In genomic region chr3:101667186-101667585, GRCm38 (mm10) we compare ENCODE assay signal across 12 mouse cellular contexts.
A peak's percentile ranks its signal among the peaks of the same experiment; 100 is the strongest.
DNase-seq lines count a peak whose midpoint lies in the region; ATAC-seq lines count a peak whose summit lies in the region.
"Had no signal": no experiment of that assay in that cellular context is flagged by ENCODE, and none has a peak within 500 bp of the region (broad histone marks: within the 10 kb centered on the region; RNA-seq: fewer than 3 reads in every experiment).

No protein-coding gene starts in this region.

- intact Hi-C loops in gastrocnemius, postnatal 36 days (cut with DNase I), result no loop called here

- H3K4me2 ChIP-seq in forebrain, embryonic 12.5 days, result no peak overlapping the region
- H3K4me2 ChIP-seq in limb, embryonic 13.5 days (replicated peaks), result no peak overlapping the region; the same call in 1 of the 2 replicates
- no peak overlapping the region for H3K4me2 ChIP-seq in midbrain, embryonic 16.5 days (ENCODE audit: low read length)

- 32% methylated on average over 4 of the region's 4 CpGs for WGBS in forebrain, embryonic 10.5 days
- 26% methylated on average over 4 of the region's 4 CpGs for WGBS in forebrain, embryonic 12.5 days
- 26% methylated on average over 4 of the region's 4 CpGs for WGBS in limb, embryonic 13.5 days
- 33% methylated on average over 4 of the region's 4 CpGs for WGBS in midbrain, embryonic 16.5 days

- H3K36me3 ChIP-seq in forebrain, embryonic 10.5 days (replicated peaks), result no peaks in the 10 kb centered on the region
- no peaks in the 10 kb centered on the region for H3K36me3 ChIP-seq in forebrain, embryonic 12.5 days (replicated peaks)
- H3K36me3 ChIP-seq in limb, embryonic 13.5 days, result no peaks in the 10 kb centered on the region
- H3K36me3 ChIP-seq in midbrain, embryonic 16.5 days (ENCODE audit: control insufficient read depth, insufficient read depth, low read length), result no peaks in the 10 kb centered on the region

- H3K27ac ChIP-seq in forebrain, embryonic 10.5 days, result peak overlapping the region; percentile 72
- H3K27ac ChIP-seq in forebrain, embryonic 12.5 days, result no peak overlapping the region
- peak overlapping the region; percentile 8; the same call in 1 of the 2 replicates for H3K27ac ChIP-seq in limb, embryonic 13.5 days
- H3K27ac ChIP-seq in midbrain, embryonic 16.5 days (ENCODE audit: low read length), result no peak overlapping the region
- H3K27ac ChIP-seq: left cerebral cortex, adult 2 months had no signal

- peaks cover 14% of the 10 kb centered on the region for H3K4me1 ChIP-seq in forebrain, embryonic 10.5 days
- peaks cover 9% of the 10 kb centered on the region for H3K4me1 ChIP-seq in forebrain, embryonic 12.5 days
- H3K4me1 ChIP-seq in limb, embryonic 13.5 days, result peaks cover 12% of the 10 kb centered on the region
- 0 out of 2 replicates have a peak, but pooled peaks cover 6% of the 10 kb centered on the region for H3K4me1 ChIP-seq in midbrain, embryonic 16.5 days (ENCODE audit: control insufficient read depth, insufficient read depth, low read length)

- no peaks in the 10 kb centered on the region for H3K9me3 ChIP-seq in forebrain, embryonic 10.5 days
- H3K9me3 ChIP-seq in forebrain, embryonic 12.5 days, result no peaks in the 10 kb centered on the region
- H3K9me3 ChIP-seq in limb, embryonic 13.5 days, result no peaks in the 10 kb centered on the region
- no peaks in the 10 kb centered on the region for H3K9me3 ChIP-seq in midbrain, embryonic 16.5 days (replicated peaks; ENCODE audit: control insufficient read depth, low read length, poor library complexity, severe bottlenecking)

- DNase-seq in forebrain, embryonic 10.5 days (ENCODE audit: extremely low spot score, low spot score), result no peak
- peak; percentile 85 for DNase-seq in kidney, adult 11 months
- DNase-seq in gastrocnemius, postnatal 36 days, result no peak
- DNase-seq in gastrocnemius, postnatal 25 days, result no peak
- no peak for DNase-seq in embryo, embryonic 11 days
- DNase-seq: adrenal gland, postnatal 25 days; heart, postnatal 14 days; thymus, postnatal 4 days had no signal

- H3K4me3 ChIP-seq in forebrain, embryonic 10.5 days, result 0 out of 2 replicates have a peak overlapping the region, but pooled peaks have one; percentile 3
- H3K4me3 ChIP-seq in forebrain, embryonic 12.5 days (replicated peaks), result no peak overlapping the region
- no peak overlapping the region for H3K4me3 ChIP-seq in limb, embryonic 13.5 days
- H3K4me3 ChIP-seq in midbrain, embryonic 16.5 days (ENCODE audit: low read depth, low read length), result no peak overlapping the region
- H3K4me3 ChIP-seq: left cerebral cortex, adult 2 months had no signal

- H3K9ac ChIP-seq in forebrain, embryonic 12.5 days, result no peak overlapping the region
- H3K9ac ChIP-seq in limb, embryonic 13.5 days, result no peak overlapping the region
- no peak overlapping the region for H3K9ac ChIP-seq in midbrain, embryonic 16.5 days (ENCODE audit: low read depth, low read length)

- peaks cover 18% of the 10 kb centered on the region; the same call in 1 of the 2 replicates for H3K27me3 ChIP-seq in forebrain, embryonic 10.5 days (ENCODE audit: poor library complexity, severe bottlenecking)
- no peaks in the 10 kb centered on the region; the same call in 1 of the 2 replicates for H3K27me3 ChIP-seq in forebrain, embryonic 12.5 days
- no peaks in the 10 kb centered on the region for H3K27me3 ChIP-seq in limb, embryonic 13.5 days
- no peaks in the 10 kb centered on the region for H3K27me3 ChIP-seq in midbrain, embryonic 16.5 days (ENCODE audit: control insufficient read depth, insufficient read depth, low read depth, low read length)

- ATAC-seq in forebrain, embryonic 12.5 days (ENCODE audit: low FRiP score), result no peak
- ATAC-seq in limb, embryonic 13.5 days (ENCODE audit: low FRiP score, low read depth), result no peak
- peak; percentile 51; the same call in 1 of the 2 replicates for ATAC-seq in midbrain, embryonic 16.5 days

Comparison
In these comparisons a context has a peak if more than half of its experiments do, and no peak if none do; other contexts are left out.
1. H3K27ac ChIP-seq: peak in forebrain, embryonic 10.5 days (single experiment) and limb, embryonic 13.5 days (single experiment); none in forebrain, embryonic 12.5 days (single experiment) and midbrain, embryonic 16.5 days (single experiment).